Mouse (Mus musculus) mouse trophoblast stem cell (cell line): ENCODE measurements around the gene Spns3.

Experiments used
- in situ Hi-C, 2 experiments: fragments of 300-500 bp; cut with MseI, MboI; formaldehyde crosslinking; loops; 2 replicates in 1 of 2; 3 replicates in 1 of 2; pipeline ENCODE4 v1.15.1; 2025

Spns3 gene

GRCm38 (mm10) chr11:72519189-72519588 lies 31.1 kb downstream of the Spns3 start:
- in situ Hi-C loops: no loop called here

DNA sequence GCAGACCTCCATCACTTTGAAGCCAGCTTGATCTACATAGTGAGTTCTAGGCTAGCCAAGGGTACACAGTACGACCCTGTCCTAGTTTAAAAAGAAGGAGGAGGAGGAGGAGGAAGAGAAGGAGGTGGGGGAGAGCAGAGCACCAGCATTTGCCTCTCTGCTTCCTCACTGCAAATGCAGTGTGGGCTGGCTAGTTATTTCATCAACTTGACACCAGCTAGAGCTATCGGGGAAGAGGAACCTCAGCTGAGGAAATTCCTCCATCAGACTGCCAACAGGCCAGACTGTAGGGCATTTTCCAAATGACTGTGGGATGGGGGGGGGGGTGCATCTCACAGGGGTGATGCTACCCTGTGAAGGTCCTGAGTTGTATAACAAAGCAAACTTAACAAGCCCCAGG lies 31.9 kb downstream of the Spns3 start:
- in situ Hi-C loops: no loop called here

- in situ Hi-C loops: no loop called here
Observed at GRCm38 (mm10) chr11:72514967-72515366, 35.3 kb downstream of the Spns3 start.

GRCm38 (mm10) chr11:72508651-72509050 lies 41.7 kb downstream of the Spns3 start:
- in situ Hi-C loops: no loop called here

GRCm38 (mm10) chr11:72507651-72508050 lies 42.7 kb downstream of the Spns3 start:
- in situ Hi-C loops: no loop called here

- in situ Hi-C loops: no loop called here
Observed at GRCm38 (mm10) chr11:72504016-72504797, 46.1 kb downstream of the Spns3 start.

GRCm38 (mm10) chr11:72503501-72503921 lies 46.8 kb downstream of the Spns3 start:
- in situ Hi-C loops: no loop called here

DNA sequence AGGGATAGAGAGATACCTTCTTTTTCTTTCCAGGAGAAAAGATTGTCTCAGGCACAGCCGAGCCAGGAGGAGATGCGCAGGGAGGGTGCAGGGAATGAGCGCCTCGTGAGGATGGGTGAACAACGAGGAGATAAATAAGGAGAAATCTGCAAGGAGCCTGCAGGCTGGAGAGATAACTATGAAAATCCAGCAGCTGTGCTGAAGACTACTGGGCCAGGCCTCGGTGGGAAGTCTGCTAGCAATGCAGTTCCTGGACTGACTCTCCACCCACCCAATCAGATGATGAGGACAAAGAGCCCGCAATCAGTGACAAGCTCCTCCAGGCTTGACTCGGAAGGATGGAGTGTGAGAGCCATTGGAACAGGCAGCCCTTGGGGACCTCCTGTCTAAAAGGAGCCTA lies 48.1 kb downstream of the Spns3 start:
- in situ Hi-C loops: no loop called here

GRCm38 (mm10) chr11:72501426-72502002 lies 48.8 kb downstream of the Spns3 start:
- in situ Hi-C loops: no loop called here

DNA sequence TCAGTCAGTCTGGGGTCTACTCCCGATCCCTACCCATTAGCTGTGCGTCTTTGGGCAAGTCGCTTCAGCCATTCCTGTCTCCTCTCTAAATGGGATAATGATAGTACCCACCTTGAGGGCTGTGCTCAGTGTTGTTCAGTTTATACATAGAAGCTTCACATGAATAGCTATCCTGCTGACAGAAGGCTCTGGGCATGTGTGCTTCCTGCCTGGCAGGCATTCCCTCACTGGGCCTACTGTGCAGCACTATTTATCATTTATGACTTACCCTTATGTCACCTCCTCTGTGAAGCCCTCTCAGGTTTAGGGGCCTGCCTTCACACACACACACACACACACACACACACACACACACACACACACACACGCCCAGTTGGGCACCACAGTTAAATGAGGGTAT lies 50.2 kb downstream of the Spns3 start:
- in situ Hi-C loops: no loop called here

- in situ Hi-C loops: no loop called here
Observed at GRCm38 (mm10) chr11:72497367-72497766, 52.9 kb downstream of the Spns3 start.

GRCm38 (mm10) chr11:72496775-72497174 lies 53.5 kb downstream of the Spns3 start:
- in situ Hi-C loops: no loop called here

- in situ Hi-C loops: no loop called here
Observed at GRCm38 (mm10) chr11:72496066-72496465, 54.2 kb downstream of the Spns3 start.

- in situ Hi-C loops: no loop called here
Observed at GRCm38 (mm10) chr11:72494046-72494988, 56.0 kb downstream of the Spns3 start.

GRCm38 (mm10) chr11:72491130-72491960 lies 59.0 kb downstream of the Spns3 start:
- in situ Hi-C loops: no loop called here

DNA sequence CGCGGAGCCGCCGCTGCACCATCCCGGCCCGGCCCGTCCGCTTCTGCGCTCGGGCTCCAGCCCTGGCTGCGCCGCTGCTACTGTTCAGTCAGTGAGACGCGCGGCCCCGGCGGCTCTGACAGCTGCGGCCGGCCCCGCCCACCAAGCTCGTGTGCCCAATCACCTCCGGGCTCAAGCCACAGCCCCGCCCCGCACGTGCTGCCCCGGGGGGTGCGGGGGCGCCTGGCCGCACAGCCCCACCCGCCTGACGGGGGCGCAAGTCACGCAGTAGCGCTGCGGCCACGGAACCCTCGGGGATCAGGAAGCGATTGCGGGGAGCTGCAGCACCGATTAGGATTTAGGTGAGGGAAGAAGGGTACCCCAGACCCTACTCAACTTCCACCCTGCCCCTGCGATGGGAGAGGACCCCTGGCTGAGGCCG lies 60.4 kb downstream of the Spns3 start, which contains the start of gene Spns2:
Gene Spns2 (minus strand): TSS at position 24 of the 421 bp plus-strand sequence.
- in situ Hi-C loops: no loop called here

DNA sequence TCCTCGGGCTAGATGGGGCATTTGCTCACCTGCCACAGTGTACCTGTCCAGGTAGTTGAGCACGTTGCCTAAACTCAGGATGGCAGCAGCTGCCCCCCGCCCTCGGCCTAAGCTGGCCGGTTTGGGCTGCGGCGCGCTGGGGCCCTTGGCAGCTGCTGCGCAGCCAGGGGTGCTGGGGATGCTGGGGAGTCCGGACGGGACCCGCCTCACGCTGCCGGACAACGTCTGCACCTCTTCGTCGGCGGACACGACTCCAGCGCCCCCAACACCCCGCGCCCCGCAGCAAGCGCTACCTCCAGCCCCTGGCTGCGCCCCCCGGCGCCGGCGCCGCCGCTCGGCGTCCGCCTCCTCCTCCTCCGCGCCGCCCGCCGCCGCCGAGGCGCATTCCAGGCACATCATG lies 60.9 kb downstream of the Spns3 start:
- in situ Hi-C loops: no loop called here

GRCm38 (mm10) chr11:72488753-72489271 lies 61.5 kb downstream of the Spns3 start:
- in situ Hi-C loops: no loop called here

DNA sequence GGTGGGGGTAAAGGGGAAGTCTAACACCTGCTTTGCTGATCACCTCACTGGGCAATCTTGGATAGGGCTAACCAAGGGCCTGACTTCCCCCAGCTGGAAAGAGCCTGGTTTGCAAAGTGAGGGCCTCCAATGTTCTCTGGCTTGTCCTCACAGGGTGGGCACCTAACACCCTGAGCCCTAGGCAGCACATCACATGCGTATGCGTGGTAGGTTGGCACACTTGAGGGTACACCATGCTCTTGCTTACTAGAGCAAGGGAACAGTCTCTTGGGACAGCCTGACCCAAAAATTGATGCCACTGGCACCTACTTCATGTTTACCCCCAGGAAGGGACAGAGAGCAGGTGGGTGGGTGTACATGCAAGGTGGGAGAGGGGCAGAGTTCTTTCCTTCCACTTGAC lies 62.6 kb downstream of the Spns3 start:
- in situ Hi-C loops: no loop called here

GRCm38 (mm10) chr11:72487171-72487570 lies 63.1 kb downstream of the Spns3 start:
- in situ Hi-C loops: no loop called here

- in situ Hi-C loops: no loop called here
Observed at GRCm38 (mm10) chr11:72485960-72486359, 64.3 kb downstream of the Spns3 start.
